Mouse (Mus musculus): ENCODE results near the gene Ranbp3.

Ranbp3 gene

DNA sequence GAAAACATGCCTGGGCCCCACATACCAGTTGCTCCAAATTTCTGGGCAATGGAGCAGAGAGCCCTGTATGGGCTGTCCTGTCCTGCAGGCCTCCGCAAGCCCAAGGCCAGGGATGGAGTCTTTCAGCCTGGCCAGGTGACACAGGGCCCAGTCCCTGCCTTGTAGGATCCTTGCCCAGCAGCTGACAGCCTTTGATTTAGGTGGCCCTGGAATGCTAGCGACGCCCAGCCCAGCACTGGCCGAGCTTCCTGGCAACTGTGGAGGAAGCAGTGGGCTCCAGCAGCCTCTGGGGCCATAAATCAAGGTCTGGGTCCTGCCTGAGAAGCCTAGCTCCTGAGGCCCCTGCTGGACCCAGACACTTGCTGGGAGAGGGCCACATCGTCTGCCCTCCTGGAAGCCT, 49.3 kb downstream of the Ranbp3 start:
- intact Hi-C loops (cut with DNase I): no loop called here

DNA sequence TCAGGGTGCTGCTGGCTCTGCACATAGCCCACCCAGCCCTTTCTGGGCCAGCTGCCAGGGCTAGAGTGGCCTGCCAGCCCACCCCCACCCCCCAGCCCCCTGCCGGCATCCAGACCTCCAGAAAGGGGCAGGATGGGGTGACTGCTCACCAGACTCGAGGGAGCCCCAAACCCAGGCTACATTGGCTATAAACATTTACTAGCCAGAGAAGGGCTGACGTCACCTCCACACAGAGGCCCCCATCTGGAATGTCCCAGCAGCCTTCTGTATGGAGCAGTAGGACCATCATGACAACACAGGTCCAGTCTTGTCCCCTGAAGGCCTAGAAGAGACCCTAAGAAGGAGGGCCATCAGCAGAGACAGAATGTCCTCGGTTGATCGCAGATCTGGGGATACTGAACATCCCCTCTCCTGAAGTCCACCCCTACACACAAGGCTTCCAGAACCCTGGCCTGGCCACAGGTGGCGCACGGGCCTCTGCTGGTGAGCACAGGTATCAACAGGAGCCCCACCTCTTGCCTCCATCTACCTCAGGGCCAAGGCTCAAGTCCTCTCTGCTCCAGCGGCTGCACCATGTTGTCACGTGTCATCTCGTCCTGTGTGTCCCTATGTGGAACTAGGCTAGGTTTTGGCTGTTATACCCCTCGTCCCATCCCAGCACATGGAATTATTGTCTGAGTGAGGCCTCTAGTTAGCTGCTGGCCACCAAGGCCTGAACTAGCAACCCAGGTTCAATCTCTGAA, 50.5 kb downstream of the Ranbp3 start:
- intact Hi-C loops (cut with DNase I): no loop called here

DNA sequence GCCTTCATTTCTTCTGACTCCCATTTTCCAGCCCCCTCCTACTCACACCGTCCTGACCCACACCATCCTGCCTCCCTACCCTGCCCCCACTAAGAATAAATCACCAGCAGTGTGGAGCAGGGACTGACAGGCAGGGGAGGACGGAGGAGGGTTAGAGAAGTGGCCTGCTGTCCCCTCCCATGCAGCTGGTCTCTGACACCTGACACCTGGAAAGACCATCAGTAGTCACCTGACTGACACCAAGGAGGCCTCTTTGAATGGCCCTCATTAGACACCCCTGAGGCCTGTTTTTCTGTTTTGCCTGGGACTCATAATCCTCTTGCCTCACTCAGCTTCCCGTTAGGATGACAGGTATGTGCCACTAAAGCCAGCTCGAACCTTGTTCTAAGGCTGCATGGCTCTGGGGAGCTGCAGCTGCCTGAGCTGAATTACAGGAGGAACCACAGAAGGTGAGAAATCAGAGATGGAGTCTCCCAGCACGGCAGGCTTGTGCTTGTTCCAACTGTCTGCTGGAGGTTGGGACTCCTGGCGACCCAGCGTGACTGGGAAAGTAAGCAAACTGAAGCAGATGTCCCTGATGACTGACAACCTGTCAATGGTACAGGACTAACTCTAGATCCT, 54.0 kb downstream of the Ranbp3 start:
- intact Hi-C loops (cut with DNase I): no loop called here

DNA sequence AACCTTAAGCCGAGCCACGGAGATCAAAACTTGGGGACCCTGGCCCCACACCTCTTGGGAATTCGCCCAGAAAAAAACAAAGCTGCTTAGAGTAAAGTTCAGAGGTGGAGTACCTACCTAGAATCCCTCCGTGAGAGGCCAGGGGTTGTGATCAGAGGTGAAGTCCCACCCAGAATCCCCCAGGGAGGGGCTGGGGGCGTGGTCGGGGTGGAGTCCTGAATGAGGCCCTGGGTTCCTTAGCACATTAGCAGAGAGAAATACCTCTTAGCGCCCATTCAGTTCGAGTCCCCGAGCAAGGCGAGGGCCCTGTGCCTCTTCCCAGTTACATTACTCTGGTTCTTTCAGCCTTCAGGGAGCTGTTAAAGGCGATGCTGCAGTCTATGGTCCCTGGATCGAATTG, 54.6 kb downstream of the Ranbp3 start:
- intact Hi-C loops (cut with DNase I): no loop called here

DNA sequence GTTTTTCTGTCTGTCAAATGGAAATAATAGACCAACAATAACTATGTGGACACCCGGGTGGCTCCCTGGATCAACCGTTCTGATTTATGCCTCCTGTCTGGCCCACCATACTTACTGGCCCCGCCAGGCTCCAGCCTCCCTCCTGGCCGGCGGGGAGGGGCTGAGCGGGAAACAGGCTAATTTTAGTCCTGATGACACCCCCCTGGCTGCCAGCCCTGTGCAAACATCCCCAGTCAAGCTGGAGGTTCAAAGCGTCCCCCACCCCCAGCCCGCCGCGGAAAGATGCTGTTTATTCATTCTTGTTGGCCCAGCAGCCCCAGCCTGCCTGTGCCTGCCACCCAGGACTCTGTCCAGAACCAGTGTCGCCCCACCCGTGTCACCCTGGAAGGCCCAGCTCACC, 55.0 kb downstream of the Ranbp3 start:
- intact Hi-C loops (cut with DNase I): no loop called here

DNA sequence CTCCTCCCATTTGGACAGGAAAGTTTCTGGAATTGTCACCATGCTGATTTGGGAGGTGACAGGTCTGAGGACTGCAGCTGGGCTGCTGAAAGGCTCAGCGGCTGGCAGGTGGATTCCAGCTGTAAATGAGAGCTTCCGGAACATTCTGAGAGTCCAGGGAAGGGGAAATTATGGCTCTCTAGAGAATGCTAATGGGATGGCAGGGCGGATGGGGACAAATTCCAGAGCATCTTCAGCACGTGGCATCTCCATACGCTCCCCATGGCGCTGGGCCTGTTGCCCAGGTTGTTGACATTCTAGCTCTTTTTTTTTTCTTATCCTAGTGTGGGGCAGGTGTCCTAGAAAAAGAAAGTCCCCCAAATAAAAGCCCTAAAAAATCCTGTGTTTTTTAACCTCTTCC, 56.1 kb downstream of the Ranbp3 start:
- intact Hi-C loops (cut with DNase I): no loop called here

DNA sequence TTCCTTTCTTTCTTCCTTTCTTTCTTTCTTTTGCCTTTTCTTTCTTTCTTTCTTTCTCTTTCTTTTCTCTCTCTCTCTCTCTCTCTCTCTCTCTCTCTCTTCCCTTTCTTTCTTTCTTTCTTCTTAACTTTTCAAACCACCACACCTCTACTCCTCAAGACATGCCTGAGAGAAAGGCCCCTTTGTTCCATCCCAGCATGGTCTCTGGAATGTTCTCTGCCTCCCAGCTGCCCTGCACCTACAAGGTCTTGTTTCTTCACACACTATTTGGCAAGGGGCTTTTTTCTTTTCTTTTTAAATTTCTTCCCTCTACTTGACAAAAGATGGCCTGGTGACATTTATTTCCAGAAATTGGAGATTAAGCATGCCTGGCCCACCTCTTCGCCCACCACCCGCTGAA, 56.6 kb downstream of the Ranbp3 start:
- intact Hi-C loops (cut with DNase I): no loop called here

DNA sequence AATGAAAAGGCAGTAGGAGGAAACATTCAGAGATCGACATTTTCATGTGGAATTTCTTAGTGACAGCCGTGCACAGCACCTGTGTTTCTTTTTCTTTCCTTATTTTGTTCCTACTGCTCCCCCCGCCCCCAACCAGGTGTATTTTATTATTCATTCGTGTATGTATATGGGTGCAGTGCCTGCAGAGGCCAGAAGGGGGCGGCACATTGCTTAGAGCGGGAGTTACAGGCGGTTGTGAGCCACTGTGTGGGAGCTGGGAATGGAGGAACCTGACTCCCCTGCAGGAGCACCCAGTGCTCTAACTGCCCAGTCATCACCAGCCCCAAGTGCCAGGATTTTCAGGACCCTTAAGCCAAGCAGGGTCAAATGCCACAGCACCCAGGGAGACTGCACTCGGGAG, 63.4 kb downstream of the Ranbp3 start:
- intact Hi-C loops (cut with DNase I): no loop called here

DNA sequence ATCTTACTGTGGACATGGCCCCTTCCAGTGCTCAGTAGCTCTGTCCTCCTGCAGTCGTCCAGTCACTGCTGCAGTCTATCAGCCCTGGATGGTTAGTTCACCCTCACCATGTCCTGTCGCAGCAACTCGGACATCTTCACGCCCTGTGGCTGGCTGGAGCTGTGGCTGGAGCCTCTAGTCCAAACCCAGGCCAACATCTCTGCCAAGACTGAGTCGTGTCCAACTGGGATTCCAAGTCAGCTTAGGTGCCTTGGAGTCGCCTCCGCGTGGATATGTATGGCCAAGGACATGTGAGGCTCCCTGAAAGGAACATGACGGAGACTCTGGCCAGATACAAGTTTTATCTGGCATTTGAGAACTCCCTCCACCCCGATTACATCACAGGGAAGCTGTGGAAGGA, 65.1 kb downstream of the Ranbp3 start:
- intact Hi-C loops (cut with DNase I): no loop called here

DNA sequence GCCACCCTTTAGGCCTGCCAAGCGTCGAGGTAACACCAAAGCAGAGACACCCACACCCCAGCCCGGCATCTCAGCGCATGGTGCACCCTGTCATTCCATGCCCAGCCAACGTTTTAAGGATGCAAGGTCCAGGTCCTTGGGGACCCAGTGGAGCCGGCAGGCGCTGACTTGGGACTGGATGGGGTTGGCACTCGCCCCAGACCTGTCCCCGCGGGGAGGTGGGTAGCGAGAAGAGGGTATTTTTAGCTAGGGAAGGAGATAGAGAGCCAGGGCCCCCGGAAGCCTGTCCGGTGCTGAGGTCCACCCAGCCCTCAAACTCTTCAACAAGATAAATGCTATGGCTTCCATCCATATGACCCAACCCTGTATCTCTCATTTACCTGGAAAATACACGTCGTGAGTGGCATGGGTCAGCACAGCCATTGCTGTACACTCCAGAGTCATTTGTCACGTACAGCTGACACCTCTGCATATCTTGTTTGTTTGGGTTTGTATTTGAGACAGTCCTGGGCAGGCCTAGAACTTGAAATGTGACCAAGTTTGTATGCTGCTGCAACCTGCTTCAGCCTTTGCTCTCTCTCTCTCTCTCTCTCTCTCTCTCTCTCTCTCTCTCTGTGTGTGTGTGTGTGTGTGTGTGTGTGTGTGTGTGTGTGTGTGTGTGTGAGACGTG, 67.2 kb downstream of the Ranbp3 start:
- intact Hi-C loops (cut with DNase I): loop anchor here (10.0 kb wide), 1 partner anchor 195 kb away; no protein-coding TSS in a partner anchor

DNA sequence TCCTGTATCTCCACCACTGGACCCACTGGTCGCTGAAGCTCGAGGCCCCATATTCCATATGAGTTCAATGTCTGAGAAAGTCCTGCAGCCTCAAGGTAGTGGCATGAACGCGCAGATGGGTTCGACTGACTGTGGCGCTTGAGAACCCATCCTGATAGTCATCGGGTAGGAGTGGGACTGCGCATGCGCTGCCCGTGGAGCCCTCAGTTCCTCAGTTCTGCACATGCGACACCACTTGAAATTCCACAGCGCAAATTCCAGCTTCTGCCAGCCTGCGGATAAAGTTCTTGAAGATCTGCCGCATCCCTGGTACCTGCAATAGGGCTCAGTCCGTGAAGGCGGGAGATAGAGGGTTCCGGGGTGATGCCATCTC, 67.7 kb downstream of the Ranbp3 start:
- intact Hi-C loops (cut with DNase I): loop anchor here (10.0 kb wide), 1 partner anchor 196 kb away; no protein-coding TSS in a partner anchor

DNA sequence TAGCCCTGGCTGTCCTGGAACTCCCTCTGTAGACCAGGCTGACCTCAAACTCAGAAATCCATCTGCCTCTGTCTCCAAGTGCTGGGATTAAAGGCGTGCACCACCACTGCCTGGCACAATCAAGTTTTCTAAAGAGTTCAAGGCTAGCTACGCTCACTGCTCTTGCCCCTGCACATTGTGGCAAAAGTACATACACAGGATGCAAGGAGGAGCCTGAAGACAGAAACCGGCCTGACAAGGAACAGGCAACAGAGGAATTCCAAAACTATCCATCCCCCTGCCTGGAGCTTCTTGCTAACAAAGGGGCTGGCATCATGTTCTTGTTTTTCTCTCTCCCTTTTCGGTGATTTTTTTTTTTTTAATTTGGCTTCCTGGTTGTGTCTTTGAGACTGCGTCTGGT, 71.1 kb downstream of the Ranbp3 start:
- intact Hi-C loops (cut with DNase I): loop anchor here (10.0 kb wide), 1 partner anchor 199 kb away; no protein-coding TSS in a partner anchor

DNA sequence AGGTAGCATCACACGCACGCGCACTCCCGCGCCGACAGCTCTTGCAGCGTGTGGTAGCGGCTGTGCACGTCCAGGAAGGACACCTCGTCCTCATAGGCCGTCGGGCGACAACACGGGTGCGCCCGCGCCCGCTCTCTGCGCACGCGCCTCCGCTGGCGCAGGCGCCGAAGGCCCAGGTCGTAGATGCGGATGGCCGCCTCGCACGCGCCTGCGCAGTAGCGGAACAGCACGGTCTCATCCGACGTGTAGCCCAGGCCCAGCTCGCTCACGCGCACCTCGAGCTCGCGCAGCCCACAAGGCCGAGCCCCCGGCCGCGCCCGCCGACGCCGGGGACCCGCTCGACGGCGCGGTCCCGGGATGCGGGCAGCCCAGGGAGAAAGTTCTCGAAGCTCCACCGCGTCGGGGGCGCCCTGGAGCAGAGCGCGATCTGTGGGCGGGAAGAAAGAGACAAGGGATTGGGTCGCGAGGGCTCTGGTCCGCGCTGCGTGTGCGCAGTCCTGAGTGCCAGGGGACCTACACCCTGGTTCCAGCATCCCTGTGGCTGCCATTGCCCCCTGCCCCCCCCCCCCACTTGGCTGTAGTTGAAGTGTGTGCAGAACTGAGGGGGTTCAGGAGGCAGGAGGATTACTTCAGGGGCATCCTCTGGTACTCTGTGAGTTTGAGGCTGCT, 78.4 kb downstream of the Ranbp3 start:
- intact Hi-C loops (cut with DNase I): no loop called here

DNA sequence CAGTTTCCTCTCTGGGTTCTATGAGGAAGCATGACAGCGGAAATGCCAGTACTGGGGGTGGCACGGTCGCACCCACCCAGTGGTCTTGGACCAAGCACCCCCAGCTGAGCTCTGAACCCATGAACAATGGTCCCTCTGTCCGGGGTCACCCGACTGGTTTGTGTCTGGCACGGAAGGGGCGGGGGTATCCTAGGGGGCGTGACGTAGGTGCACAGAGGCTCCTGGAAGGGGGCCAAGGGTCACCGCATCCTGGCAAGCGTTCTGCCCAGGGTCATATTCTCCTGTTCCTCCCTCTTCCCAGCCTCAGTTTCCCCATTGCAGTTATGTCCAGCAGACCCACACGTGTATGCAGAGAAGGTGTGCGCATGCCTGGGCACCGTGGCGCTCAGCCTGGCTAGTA, 80.4 kb downstream of the Ranbp3 start:
- intact Hi-C loops (cut with DNase I): no loop called here

DNA sequence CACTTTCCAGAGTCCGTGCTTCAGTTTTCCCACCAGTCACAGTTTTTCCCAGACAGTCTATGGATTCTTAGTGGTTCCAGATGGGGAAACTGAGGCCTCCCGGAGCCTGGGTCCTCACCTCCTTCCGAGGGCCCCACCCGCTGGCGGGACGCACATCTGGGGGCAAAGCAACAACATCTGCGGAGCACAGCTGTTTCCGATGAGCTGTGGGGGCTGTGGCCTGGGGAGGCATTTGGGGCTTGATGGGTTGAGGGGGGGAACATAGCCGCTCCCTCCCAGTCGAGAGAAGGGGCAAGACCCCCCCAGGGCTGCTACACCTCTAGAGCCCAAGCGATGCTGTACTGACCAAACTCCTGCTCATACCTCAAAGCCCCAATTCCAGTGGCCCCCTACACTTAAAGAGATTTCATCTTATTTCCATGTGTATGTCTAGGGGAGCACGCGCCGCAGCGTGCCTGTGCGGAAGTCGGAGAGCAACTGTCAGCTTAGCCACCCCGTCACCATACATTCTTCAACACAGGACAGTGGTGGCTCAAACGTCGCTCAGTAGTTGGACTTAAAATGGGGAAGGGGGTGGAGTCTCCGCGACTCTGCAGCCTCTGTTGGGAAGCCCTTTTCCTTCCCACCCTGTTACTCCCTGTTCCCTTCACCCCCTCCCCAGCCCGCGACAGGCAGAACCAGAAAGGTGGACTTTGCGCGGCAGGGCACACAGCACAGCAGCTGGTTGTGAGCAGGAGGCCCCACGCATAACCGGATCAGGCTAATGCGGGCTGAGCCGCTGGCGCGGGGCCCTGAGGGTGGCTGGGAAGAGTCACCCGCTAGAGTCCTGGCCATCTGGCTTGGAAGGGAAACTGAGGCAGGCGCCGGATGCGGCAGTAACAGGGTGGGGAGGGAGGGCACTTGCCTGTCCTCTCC, 81.4 kb downstream of the Ranbp3 start:
- intact Hi-C loops (cut with DNase I): loop anchor here (5.0 kb wide), 2 partner anchors 37 to 72 kb away; partner anchors contain the start of genes Ndufa11 and Vmac

DNA sequence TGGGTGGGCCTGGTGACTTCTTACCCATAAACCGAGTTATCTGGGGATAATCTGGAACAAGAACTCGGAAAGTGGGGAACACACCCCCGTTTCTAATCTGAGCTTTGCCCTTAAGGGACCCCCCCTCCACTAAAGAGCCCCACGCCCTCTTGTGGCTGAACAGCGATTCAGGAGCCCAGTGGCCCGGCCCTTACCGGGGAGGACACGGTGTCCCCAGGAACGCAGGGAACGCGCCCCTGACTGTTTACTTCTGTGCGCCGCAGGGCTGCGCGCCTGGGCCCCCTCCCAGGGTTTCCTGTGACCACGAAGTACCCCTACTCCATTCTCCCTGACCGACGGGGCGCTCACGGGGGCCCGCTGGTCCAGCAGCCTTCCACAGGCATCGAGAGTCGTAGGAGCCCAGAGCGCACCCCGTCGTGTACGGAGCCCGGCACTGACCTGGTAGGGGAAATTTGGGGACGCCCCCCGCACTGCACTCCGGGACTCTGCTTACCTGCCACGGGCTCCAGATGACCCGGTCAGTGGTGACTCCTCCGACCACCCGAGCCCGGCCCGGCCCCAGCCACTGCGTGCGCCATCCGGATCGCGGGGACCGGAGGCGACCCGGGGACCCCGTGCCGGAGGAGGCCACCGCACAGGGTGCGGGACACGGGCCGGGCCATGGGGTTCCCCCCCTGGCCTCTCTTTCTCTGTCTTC, 83.8 kb downstream of the Ranbp3 start:
- intact Hi-C loops (cut with DNase I): loop anchor here (5.0 kb wide), 2 partner anchors 40 to 75 kb away; partner anchors contain the start of genes Ndufa11 and Vmac

DNA sequence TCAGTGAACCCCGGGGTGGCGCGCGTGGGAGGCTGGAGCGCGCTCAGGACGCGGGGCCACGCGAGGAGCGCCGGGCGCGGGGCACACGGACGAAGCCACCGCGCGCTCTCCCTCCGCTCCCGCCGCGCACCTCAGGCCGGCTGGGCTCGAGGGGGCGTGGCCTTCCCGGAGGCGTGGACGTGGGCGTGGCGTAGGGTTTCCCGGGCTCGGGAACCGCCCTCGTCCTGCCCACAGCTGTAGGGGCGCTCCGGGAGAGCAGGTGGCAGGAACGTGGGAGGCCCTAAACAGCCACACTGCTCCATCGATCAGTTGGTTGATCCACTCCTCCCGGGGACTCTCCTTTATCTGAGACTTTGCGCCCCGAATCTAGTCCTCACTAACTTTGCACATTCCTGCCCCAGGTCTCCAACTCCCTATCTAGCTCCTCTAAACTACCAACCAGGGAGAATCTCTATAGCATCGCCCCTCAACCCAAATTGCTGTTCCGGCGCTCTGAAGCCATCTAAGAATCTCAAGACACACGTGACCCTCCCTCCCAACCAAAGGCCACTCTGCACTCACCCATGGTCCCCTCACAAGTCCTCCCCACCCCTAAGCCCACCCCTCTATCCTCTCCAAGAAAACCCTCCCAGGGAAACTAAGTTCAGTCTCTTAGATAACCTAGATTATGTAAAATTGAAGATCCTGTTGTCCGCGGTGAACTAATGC, 84.5 kb downstream of the Ranbp3 start, which contains the start of gene Nrtn:
Nrtn (minus strand) TSS at position 115 of the 708 bp plus-strand sequence.
- intact Hi-C loops (cut with DNase I): loop anchor here (5.0 kb wide), 2 partner anchors 40 to 75 kb away; partner anchors contain the start of genes Ndufa11 and Vmac

DNA sequence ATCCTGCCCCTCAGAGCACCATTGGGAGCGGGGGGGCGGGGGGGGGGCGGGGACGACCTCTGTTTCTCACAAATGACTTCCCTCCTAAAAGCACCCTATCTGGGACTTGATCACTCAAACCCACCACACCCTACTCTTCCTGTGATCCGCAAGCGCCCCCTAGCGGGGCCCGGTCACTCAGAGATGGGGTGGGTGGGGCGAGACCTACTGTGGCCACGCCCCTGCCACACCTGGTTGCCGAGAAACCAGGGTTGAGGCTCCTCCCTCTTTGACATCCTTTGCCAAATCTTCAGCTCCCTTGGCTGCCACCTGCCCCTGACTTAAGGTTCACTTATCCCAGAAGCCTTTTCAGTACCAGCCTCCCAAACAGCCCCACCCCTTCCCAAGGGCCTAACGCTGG, 85.0 kb downstream of the Ranbp3 start:
- intact Hi-C loops (cut with DNase I): loop anchor here (5.0 kb wide), 2 partner anchors 41 to 76 kb away; partner anchors contain the start of genes Ndufa11 and Vmac

DNA sequence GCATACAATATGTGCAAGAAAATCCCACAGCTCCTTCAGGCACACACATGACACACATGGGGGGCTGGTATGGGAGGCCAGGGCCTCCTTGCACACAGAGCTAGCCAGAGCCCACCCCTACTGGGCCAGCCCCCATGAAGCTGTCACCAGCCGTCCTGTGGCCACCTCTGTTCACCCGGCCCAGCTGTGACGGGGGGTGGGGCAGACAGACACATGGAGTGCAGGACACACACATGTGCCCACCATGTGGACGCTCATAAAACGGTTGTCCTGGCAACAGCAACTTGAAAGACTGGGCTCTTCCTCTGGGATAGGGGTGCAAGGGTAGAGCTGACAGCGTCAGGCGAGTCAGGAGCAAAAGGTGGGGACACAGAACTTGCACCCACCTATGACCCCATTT, 86.2 kb downstream of the Ranbp3 start:
- intact Hi-C loops (cut with DNase I): loop anchor here (5.0 kb wide), 2 partner anchors 42 to 77 kb away; partner anchors contain the start of genes Ndufa11 and Vmac

Data from adrenal gland (tissue).